Mouse (Mus musculus) lung, adult 18-20 months (tissue): ENCODE data around the gene Pgd.
A peak's percentile ranks its signal among the peaks of the same experiment; 100 is the strongest.
"Not testable (repeated sequence)": the region's sequence is repeated elsewhere in the genome, so short reads cannot be mapped to it uniquely, and the experiment has no call there.

Source experiments
- DNase-seq, 2 experiments: peaks; one replicate each; pipeline ENCODE4 v3.0.0; 2022; ENCODE audit warnings: mixed read lengths in 2 of 2

Gene Pgd

GRCm38 (mm10) chr4:149131789-149132565, 34.6 kb downstream of the Pgd start:
- DNase-seq, result peak in 1 of 2 experiments; percentile 25

DNA sequence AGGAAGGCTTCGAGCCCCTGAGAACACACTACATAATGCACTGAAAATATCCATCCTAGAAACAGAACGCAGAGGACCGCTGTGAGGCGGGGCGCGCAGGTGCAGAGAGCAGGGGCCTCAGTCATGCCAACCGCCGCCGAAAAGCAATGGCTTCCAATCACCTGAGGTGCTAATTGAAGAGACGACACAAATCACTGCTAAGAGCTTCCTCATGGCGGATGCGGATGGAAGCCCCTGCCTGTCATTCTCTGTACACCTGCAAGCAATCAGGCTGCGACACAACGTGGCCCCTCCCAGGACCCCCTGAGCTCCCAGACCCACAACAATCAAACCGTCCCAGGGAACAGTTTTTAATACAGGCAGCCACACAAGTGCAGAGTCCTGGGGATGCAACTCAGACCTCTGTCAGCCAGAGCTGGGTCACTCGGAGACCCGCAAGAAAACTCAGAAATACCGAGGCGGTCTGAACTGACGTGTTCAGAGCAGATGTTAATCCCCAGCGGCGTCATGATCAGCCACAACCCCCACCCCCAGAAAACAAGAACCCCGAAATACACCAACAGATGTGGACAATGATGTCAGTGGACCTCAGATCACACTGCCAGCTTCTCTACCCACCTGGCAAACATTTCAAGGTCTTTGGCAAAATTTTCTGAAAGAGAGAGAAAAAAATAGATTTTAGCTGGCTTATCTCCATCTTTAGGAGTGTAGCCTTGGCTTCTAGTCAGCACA, 35.4 kb downstream of the Pgd start:
- no peak for DNase-seq

- DNase-seq, result no peak
These were observed 38.1 kb downstream of the Pgd start for GRCm38 (mm10) chr4:149128467-149128866.

DNA sequence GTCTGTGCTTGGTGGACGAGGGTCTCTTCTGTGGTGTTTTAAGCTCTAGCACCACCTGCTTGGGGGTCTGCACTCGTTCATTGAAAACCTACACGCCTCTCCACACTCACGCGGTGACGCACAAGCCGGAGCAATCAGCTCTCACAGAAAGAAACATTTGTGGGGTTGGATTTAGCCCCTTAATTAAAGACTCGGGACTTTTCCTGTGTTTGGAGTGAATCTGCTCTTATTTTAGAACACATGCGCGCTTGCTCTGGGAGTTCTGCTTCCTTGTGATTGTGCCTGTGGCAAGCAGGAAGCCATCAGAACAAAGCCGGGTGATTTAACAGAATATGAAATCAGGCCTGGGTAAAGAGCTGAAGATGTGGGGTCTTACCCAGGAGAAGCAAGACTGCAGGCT, 39.9 kb downstream of the Pgd start, which contains the start of gene Cort:
Cort (minus strand) TSS at position 101 of the 400 bp plus-strand sequence.
- DNase-seq, result no peak

GRCm38 (mm10) chr4:149126115-149126509, 40.5 kb downstream of the Pgd start:
- no peak for DNase-seq

- no peak for DNase-seq
These were observed 41.0 kb downstream of the Pgd start for GRCm38 (mm10) chr4:149125341-149126114.

DNA sequence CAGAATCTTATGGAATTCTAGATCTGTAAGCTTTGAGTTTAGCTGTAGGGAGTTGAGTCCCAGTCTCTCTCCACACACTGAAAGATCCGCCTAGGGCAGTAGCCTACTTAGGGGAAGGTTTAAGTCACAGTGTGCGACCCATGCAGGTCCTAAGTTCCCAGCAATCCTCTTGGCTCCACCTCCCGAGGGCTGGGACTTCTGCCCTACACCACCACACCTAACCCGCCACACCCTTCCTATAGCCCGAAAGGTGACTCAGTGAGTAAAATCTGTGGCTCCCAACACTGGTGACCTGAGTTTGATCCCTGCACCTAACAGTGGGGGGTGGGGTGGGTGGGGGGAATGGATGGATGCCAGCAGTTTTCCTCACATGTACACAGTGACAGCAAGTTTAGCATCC, 43.1 kb downstream of the Pgd start:
- no peak for DNase-seq

GRCm38 (mm10) chr4:149119978-149120562, 46.5 kb downstream of the Pgd start:
- not testable (repeated sequence) for DNase-seq

DNA sequence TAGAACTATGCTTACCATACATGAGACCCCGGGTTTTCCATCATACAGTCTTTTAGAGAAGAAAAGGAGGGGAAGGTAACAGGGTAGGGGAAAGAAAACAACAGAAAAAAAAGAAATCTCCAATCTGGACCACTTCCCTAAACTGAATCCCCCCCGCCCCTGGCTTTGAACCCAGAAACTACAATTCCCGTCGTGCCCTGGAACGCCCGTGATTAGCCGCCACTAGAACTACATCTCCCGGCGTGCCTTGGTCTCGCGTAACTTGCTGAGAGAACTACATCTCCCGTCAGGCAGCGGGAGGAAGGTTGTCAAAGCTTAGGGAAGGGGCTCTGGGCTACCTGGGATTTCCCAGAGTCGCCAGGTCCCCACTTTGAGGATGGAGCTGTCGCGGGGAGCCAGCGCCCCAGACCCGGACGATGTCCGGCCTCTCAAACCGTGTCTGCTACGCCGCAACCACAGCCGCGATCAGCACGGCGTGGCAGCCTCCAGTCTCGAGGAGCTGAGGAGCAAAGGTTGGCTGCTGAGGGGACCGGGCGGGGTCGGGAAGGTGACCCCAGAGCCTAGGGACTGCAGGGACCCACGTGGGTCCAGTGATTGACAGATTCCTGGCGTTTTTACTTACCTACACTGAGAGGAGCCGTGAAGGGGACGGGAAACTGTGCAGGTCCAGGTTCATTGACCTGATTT, 62.6 kb downstream of the Pgd start, which contains the start of gene Dffa:
Dffa (plus strand) TSS at position 272 of the 687 bp plus-strand sequence.
- DNase-seq, result peak; percentile 94 to 96

GRCm38 (mm10) chr4:149101456-149101855, 65.1 kb downstream of the Pgd start:
- no peak for DNase-seq

- not testable (repeated sequence) for DNase-seq
These were observed 66.1 kb downstream of the Pgd start for GRCm38 (mm10) chr4:149100449-149100848.
